Mouse (Mus musculus) common myeloid progenitor, adult 5-6 weeks (primary cell): ENCODE measurements around the gene Golga5. TPM values are rescaled to one million over a fixed set of nuclear protein-coding genes. Genes with fewer than 3 reads are reported as not detected.

ENCODE experiments used
- ATAC-seq: replicated peaks from 2 replicates; pipeline ENCODE4 v1.8.0; 2016; ENCODE audit warnings: low read depth, mild to moderate bottlenecking, moderate TSS enrichment, inconsistent platforms; ENCODE audit not compliant: poor library complexity, severe bottlenecking
- total RNA-seq: library from RNA; stranded (forward); fragments of 200-1000, 187-1606 nt; gene quantifications from 2 replicates; pipeline ENCODE4 v1.2.3, GENCODE M21; 2017

Gene Golga5
- total RNA-seq, 1 experiment from 2014 or later, result 76.9 TPM

- ATAC-seq, result no peak
These were observed 33.1 kb downstream of the Golga5 start for GRCm38 (mm10) chr12:102501848-102502595.

- ATAC-seq, result no peak
These were observed 36.3 kb downstream of the Golga5 start for GRCm38 (mm10) chr12:102505131-102505713.

- ATAC-seq, result peak; percentile 46; the same call in 1 of the 2 replicates
These were observed 37.0 kb downstream of the Golga5 start for GRCm38 (mm10) chr12:102505949-102506348.

- ATAC-seq, result no peak
These were observed 42.4 kb downstream of the Golga5 start for GRCm38 (mm10) chr12:102511363-102511762.

- ATAC-seq, result no peak
These were observed 45.2 kb downstream of the Golga5 start for GRCm38 (mm10) chr12:102514151-102514550.

GRCm38 (mm10) chr12:102514751-102515150 is 45.8 kb downstream of the Golga5 start:
- ATAC-seq, result no peak

- no peak for ATAC-seq
These were observed 47.2 kb downstream of the Golga5 start for GRCm38 (mm10) chr12:102516151-102516550.

GRCm38 (mm10) chr12:102517647-102518046 is 48.7 kb downstream of the Golga5 start:
- peak; percentile 71 for ATAC-seq

GRCm38 (mm10) chr12:102519929-102520720 is 51.2 kb downstream of the Golga5 start:
- ATAC-seq, result no peak

- no peak for ATAC-seq
These were observed 52.9 kb downstream of the Golga5 start for GRCm38 (mm10) chr12:102521777-102522319.

- peak; percentile 72 for ATAC-seq
These were observed 55.3 kb downstream of the Golga5 start for GRCm38 (mm10) chr12:102524216-102524615.

- ATAC-seq, result peak; percentile 38; the same call in 1 of the 2 replicates
These were observed 55.8 kb downstream of the Golga5 start for GRCm38 (mm10) chr12:102524760-102525159.

- no peak for ATAC-seq
These were observed 59.1 kb downstream of the Golga5 start for GRCm38 (mm10) chr12:102527989-102528388.

- no peak for ATAC-seq
These were observed 66.9 kb downstream of the Golga5 start for GRCm38 (mm10) chr12:102535796-102536195.

GRCm38 (mm10) chr12:102540278-102540677 is 71.3 kb downstream of the Golga5 start:
- no peak for ATAC-seq

- no peak for ATAC-seq
These were observed 72.2 kb downstream of the Golga5 start for GRCm38 (mm10) chr12:102541168-102541567.

- ATAC-seq, result no peak
These were observed 76.2 kb downstream of the Golga5 start for GRCm38 (mm10) chr12:102545122-102545521.
